Mouse (Mus musculus) limb, embryonic 12.5 days (tissue): Measurements from ENCODE around the gene Shprh. TPM values are rescaled to one million over a fixed set of nuclear protein-coding genes. Genes with fewer than 3 reads are reported as not detected.
"Not testable (repeated sequence)": the region's sequence is repeated elsewhere in the genome, so short reads cannot be mapped to it uniquely, and the experiment has no call there.

ENCODE experiments used
- ATAC-seq: fragments of 200-750 bp; cut with Nextera tagmentation; 2 replicates; pipeline ENCODE4 v1.8.0; 2017; ENCODE audit warnings: low read depth, moderate TSS enrichment; ENCODE audit not compliant: insufficient number of reproducible peaks, insufficient read depth, low FRiP score, low TSS enrichment
- H3K27ac ChIP-seq: fragments of 300-500 bp; sonication (generic); 2 replicates; pipeline ENCODE4 v1.5.1; 2016; ENCODE audit warnings: mild to moderate bottlenecking, moderate library complexity
- H3K27me3 ChIP-seq: fragments of 300-500 bp; sonication (generic); 2 replicates; pipeline ENCODE4 v1.6.1; 2016; ENCODE audit warnings: mild to moderate bottlenecking, moderate library complexity
- H3K36me3 ChIP-seq: fragments of 300-500 bp; sonication (generic); 2 replicates; pipeline ENCODE4 v1.6.1; 2016; ENCODE audit warnings: mild to moderate bottlenecking, moderate library complexity
- H3K4me1 ChIP-seq: fragments of 300-500 bp; sonication (generic); replicated peaks from 2 replicates; pipeline ENCODE4 v1.6.1; 2016
- H3K4me2 ChIP-seq: fragments of 300-500 bp; sonication (generic); 2 replicates; pipeline ENCODE4 v1.6.1; 2016; ENCODE audit warnings: mild to moderate bottlenecking, moderate library complexity
- H3K4me3 ChIP-seq: fragments of 300-500 bp; sonication (generic); replicated peaks from 2 replicates; pipeline ENCODE4 v1.5.1; 2016; ENCODE audit warnings: mild to moderate bottlenecking
- H3K9ac ChIP-seq: fragments of 300-500 bp; sonication (generic); replicated peaks from 2 replicates; pipeline ENCODE4 v1.6.1; 2016; ENCODE audit warnings: mild to moderate bottlenecking, moderate library complexity
- H3K9me3 ChIP-seq: fragments of 300-500 bp; sonication (generic); 2 replicates; pipeline ENCODE4 v1.6.1; 2016; ENCODE audit warnings: mild to moderate bottlenecking, moderate library complexity
- WGBS: fragments of 180-500 bp; shearing (Covaris S2); methylation state at CpG from one replicate; pipeline ENCODE4 v1.1.7; 2016; 5-methylcytosine and 5-hydroxymethylcytosine counted together
- polyA plus RNA-seq: library from polyadenylated mRNA; unstranded; fragments of >200 nt; fragmentation: Nextera tagmentation; extraction: Ambion mirVana; gene quantifications from 2 replicates; pipeline ENCODE4 v1.2.1, GENCODE M21; 2016

Shprh gene
- polyA plus RNA-seq, 1 experiment from 2014 or later, result 27.5 TPM

DNA sequence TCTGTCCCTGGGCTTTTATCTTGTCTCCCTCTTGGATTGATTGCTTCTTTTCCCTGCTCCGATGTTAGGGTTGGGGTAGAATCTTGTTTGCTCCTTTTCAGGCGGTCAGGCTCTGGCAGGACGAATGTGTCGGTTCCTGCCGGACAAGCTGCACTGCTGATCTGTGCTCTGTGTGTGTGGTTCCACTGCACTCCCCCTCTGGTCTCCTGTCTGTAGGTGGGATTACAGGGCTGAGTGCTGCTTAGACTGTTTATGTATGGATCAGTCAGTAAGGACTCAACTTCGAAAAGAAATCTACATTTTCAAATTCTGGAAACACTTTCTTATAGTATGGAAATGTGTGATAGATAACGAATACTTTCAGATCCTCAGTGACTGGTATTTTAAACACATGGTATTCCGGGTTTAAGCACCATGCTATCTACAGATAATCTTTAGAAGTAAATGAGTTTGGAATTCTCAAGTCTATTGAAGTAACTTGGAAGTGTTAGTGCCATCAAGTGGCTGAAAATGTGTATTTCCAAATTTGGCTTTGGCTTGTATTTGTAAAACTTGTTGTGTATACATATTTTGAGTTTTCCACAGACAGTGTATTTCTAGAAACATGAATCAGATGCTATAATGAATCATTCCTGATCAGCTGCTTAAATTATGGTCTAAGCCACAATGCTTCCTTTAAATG, 26.7 kb downstream of the Shprh start:
- Histone ChIP-seq H3K9ac (no peak overlapping the region), H3K4me2 (no peak overlapping the region), H3K27me3 (no peaks in the 10 kb centered on the region), H3K36me3 (peaks cover 79% of the 10 kb centered on the region), H3K27ac (no peak overlapping the region), H3K4me3 (no peak overlapping the region), H3K9me3 (no peaks in the 10 kb centered on the region), H3K4me1 (no peaks in the 10 kb centered on the region)
- WGBS, result 85% methylated on average over 8 of the region's 8 CpGs
- ATAC-seq, result no peak

DNA sequence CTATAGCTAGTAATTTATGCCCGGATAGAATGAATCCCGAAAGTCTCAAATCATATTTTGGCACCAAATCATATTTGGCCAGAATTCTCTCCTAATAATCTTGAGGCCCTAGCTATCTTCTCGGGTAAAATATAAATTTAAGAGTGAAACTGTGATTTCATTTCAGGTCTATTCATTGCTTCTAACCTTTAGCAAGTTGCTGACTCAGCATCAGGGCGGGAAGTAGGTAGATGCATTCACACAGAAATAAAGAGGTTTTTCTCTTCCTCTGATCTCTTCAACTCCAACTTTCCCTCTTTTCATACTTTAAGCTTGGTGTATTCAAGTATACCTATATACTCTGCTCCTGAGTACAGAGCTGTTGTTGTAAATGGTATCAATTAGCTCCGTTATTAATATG, 30.9 kb downstream of the Shprh start:
- no peak overlapping the region for H3K4me2 ChIP-seq
- peaks cover 73% of the 10 kb centered on the region for H3K36me3 ChIP-seq
- H3K9me3 ChIP-seq, result no peaks in the 10 kb centered on the region
- no peaks in the 10 kb centered on the region for H3K27me3 ChIP-seq
- H3K4me1 ChIP-seq, result no peaks in the 10 kb centered on the region
- no peak for ATAC-seq
- 94% methylated on average over 5 of the region's 5 CpGs for WGBS
- H3K27ac ChIP-seq, result no peak overlapping the region
- no peak overlapping the region for H3K9ac ChIP-seq
- H3K4me3 ChIP-seq, result no peak overlapping the region

- peaks cover 65% of the 10 kb centered on the region for H3K36me3 ChIP-seq
- 87% methylated on average over 1 of the region's 1 CpGs for WGBS
- no peak overlapping the region for H3K27ac ChIP-seq
- H3K4me1 ChIP-seq, result no peaks in the 10 kb centered on the region
- no peak for ATAC-seq
- H3K27me3 ChIP-seq, result no peaks in the 10 kb centered on the region
- no peak overlapping the region for H3K4me2 ChIP-seq
- H3K9ac ChIP-seq, result no peak overlapping the region
- no peak overlapping the region for H3K4me3 ChIP-seq
- H3K9me3 ChIP-seq, result no peaks in the 10 kb centered on the region
These were observed 48.1 kb downstream of the Shprh start for GRCm38 (mm10) chr10:11197341-11197740.

GRCm38 (mm10) chr10:11198346-11198745, 49.1 kb downstream of the Shprh start:
- no peak for ATAC-seq
- no peaks in the 10 kb centered on the region for H3K9me3 ChIP-seq
- H3K4me2 ChIP-seq, result no peak overlapping the region
- no peak overlapping the region for H3K27ac ChIP-seq
- WGBS, result 96% methylated on average over 2 of the region's 2 CpGs
- no peak overlapping the region for H3K9ac ChIP-seq
- H3K36me3 ChIP-seq, result peaks cover 70% of the 10 kb centered on the region
- no peaks in the 10 kb centered on the region for H3K4me1 ChIP-seq
- no peaks in the 10 kb centered on the region for H3K27me3 ChIP-seq
- H3K4me3 ChIP-seq, result no peak overlapping the region

DNA sequence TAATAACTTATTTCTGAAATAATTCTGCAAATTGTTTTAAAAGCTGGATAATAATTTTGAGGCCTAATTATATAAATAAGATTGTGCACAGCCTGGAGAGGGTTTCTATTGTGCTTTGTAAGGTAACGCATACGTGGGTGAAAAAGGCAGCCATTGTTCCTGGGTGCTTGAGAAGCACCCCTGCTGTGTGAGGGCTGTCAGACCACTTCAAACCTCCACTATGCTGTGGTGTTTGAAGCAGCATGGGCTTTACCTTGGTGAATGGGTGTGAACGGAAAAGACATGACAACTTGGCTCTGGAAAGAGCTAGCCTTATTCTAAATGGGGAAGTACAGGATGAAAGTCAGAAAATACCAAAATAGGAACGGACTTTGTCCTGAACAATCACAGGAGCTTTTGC, 50.8 kb downstream of the Shprh start:
- H3K9me3 ChIP-seq, result no peaks in the 10 kb centered on the region
- no peak overlapping the region for H3K9ac ChIP-seq
- no peaks in the 10 kb centered on the region for H3K4me1 ChIP-seq
- peaks cover 60% of the 10 kb centered on the region for H3K36me3 ChIP-seq
- WGBS, result 85% methylated on average over 4 of the region's 4 CpGs
- ATAC-seq, result no peak
- H3K4me2 ChIP-seq, result no peak overlapping the region
- no peak overlapping the region for H3K27ac ChIP-seq
- no peak overlapping the region for H3K4me3 ChIP-seq
- H3K27me3 ChIP-seq, result no peaks in the 10 kb centered on the region

GRCm38 (mm10) chr10:11205883-11206282, 56.7 kb downstream of the Shprh start:
- H3K27me3 ChIP-seq, ATAC-seq, H3K4me1 ChIP-seq, H3K27ac ChIP-seq, H3K9ac ChIP-seq, H3K4me3 ChIP-seq, H3K4me2 ChIP-seq, H3K9me3 ChIP-seq: not testable (repeated sequence)
- peaks cover 53% of the 10 kb centered on the region for H3K36me3 ChIP-seq
- WGBS, result 87% methylated on average over 2 of the region's 2 CpGs

- Histone ChIP-seq H3K4me2 (no peak overlapping the region), H3K36me3 (peaks cover 58% of the 10 kb centered on the region), H3K4me3 (no peak overlapping the region), H3K9me3 (no peaks in the 10 kb centered on the region), H3K9ac (no peak overlapping the region), H3K4me1 (no peaks in the 10 kb centered on the region), H3K27ac (no peak overlapping the region), H3K27me3 (no peaks in the 10 kb centered on the region)
- WGBS, result 91% methylated on average over 1 of the region's 1 CpGs
- ATAC-seq, result no peak
These were observed 59.4 kb downstream of the Shprh start for GRCm38 (mm10) chr10:11208670-11209069.

GRCm38 (mm10) chr10:11212003-11212402, 62.8 kb downstream of the Shprh start:
- peaks cover 63% of the 10 kb centered on the region for H3K36me3 ChIP-seq
- no peak overlapping the region for H3K27ac ChIP-seq
- WGBS, result 87% methylated on average over 4 of the region's 4 CpGs
- no peaks in the 10 kb centered on the region for H3K9me3 ChIP-seq
- H3K9ac ChIP-seq, result no peak overlapping the region
- no peak overlapping the region for H3K4me2 ChIP-seq
- no peak for ATAC-seq
- no peaks in the 10 kb centered on the region for H3K4me1 ChIP-seq
- no peak overlapping the region for H3K4me3 ChIP-seq
- H3K27me3 ChIP-seq, result no peaks in the 10 kb centered on the region

DNA sequence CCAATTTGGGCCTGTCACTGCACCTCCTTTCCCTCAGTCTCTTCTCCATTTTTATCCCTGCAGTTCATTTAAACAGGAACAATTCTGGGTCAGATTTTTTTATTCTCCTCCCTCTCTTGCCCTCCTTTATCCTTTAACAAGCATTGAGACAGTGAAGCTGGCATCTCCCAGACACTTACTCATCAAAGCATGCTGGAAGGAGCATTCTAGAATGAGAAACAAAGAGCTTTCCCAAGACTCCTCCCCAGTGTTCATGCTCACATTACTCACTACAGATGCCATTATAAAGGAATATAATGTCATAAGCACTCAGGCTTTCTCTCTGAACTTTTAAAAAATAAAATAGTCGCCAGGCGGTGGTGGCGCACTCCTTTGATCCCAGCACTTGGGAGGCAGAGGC, 77.2 kb downstream of the Shprh start:
- ATAC-seq, result no peak
- WGBS, result 86% methylated on average over 3 of the region's 3 CpGs
- no peaks in the 10 kb centered on the region for H3K4me1 ChIP-seq

DNA sequence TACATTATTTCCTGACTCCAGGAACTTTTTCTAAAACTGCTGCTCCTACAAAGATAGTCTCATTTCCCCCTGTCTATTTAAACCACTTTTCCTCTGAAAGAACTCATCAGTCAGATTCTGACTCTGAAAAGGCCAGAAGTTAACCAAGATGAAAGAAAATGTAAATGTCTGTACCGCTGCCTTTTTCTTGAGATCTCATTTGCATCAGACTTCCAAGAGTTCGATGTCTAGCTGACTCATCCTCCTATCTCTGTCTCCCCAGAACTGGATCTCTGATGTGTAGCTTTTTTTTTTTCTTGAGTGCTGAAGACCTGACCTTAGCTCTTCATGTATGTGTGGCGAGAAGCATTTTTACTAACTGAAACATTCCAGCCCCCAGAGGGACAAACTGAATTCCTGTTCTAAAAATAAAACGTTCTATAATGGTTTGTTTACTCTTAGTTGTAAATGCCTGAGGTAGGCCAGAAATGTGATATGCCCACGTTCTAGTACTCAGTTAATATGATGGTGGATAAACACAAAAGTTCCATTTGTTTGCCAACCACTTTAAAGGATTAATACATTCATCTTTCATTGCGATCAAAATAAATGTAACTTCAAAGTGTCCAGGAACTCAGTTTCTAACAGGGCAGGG, 80.4 kb downstream of the Shprh start:
- no peak for ATAC-seq
- no peaks in the 10 kb centered on the region for H3K36me3 ChIP-seq
- H3K9ac ChIP-seq, result no peak overlapping the region
- no peaks in the 10 kb centered on the region for H3K9me3 ChIP-seq
- WGBS, result 45% methylated on average over 6 of the region's 6 CpGs
- no peaks in the 10 kb centered on the region for H3K4me1 ChIP-seq
- H3K4me2 ChIP-seq, result no peak overlapping the region
- H3K4me3 ChIP-seq, result no peak overlapping the region
- H3K27ac ChIP-seq, result no peak overlapping the region
- no peaks in the 10 kb centered on the region for H3K27me3 ChIP-seq

More for the DNA sequence above, 77.2 kb downstream of the Shprh start:
- Histone ChIP-seq H3K9ac (no peak overlapping the region), H3K27me3 (no peaks in the 10 kb centered on the region), H3K4me2 (no peak overlapping the region), H3K27ac (no peak overlapping the region), H3K36me3 (no peaks in the 10 kb centered on the region), H3K9me3 (no peaks in the 10 kb centered on the region), H3K4me3 (no peak overlapping the region)

DNA sequence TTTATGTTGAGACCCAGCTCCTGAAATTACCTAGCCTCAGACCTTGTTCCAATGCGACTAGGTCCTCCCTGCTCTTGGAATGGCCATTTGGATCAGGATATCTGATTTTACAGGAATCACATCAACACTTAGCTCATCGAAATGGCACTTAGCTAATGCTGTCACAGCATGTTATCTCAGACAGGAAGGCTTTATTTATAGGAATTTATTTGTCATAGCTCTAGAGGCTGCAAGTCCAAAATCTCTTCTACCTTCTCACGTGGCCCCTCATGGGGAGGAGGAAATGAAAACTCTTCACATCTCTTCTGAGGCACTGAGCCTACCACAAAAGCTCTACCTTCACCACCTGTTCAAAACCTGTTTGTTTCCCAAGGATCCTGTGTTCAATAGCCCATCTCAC, 84.0 kb downstream of the Shprh start:
- Histone ChIP-seq H3K9ac (no peak overlapping the region), H3K9me3 (no peaks in the 10 kb centered on the region), H3K4me2 (no peak overlapping the region), H3K27ac (no peak overlapping the region), H3K27me3 (no peaks in the 10 kb centered on the region), H3K4me3 (no peak overlapping the region), H3K36me3 (no peaks in the 10 kb centered on the region), H3K4me1 (no peaks in the 10 kb centered on the region)
- WGBS, result 71% methylated on average over 3 of the region's 3 CpGs
- ATAC-seq, result no peak

- 65% methylated on average over 3 of the region's 3 CpGs for WGBS
- not testable (repeated sequence) for H3K36me3 ChIP-seq, H3K27ac ChIP-seq, H3K9me3 ChIP-seq, H3K27me3 ChIP-seq, H3K4me3 ChIP-seq, H3K9ac ChIP-seq, ATAC-seq, H3K4me2 ChIP-seq, H3K4me1 ChIP-seq
These were observed 93.8 kb downstream of the Shprh start for GRCm38 (mm10) chr10:11242988-11243387.
